Mouse (Mus musculus) embryonic facial prominence, embryonic 15.5 days (tissue): ENCODE measurements around the gene Pdzrn3. TPM values are rescaled to one million over a fixed set of nuclear protein-coding genes. Genes with fewer than 3 reads are reported as not detected.
A peak's percentile ranks its signal among the peaks of the same experiment; 100 is the strongest.

ENCODE experiments used
- ATAC-seq: fragments of 200-750 bp; cut with Nextera tagmentation; 2 replicates; pipeline ENCODE4 v1.8.0; 2017; ENCODE audit warnings: low read depth, moderate TSS enrichment; ENCODE audit not compliant: insufficient number of reproducible peaks, low FRiP score, low TSS enrichment
- H3K27ac ChIP-seq: fragments of 300-500 bp; sonication (generic); replicated peaks from 2 replicates; pipeline ENCODE4 v1.5.1; 2015; ENCODE audit warnings: mild to moderate bottlenecking, inconsistent platforms
- H3K27me3 ChIP-seq: fragments of 300-500 bp; sonication (generic); 2 replicates; pipeline ENCODE4 v1.6.1; 2015; ENCODE audit warnings: inconsistent platforms
- H3K36me3 ChIP-seq: fragments of 300-500 bp; sonication (generic); 2 replicates; pipeline ENCODE4 v1.6.1; 2015; ENCODE audit warnings: mild to moderate bottlenecking, inconsistent platforms
- H3K4me1 ChIP-seq: fragments of 300-500 bp; sonication (generic); 2 replicates; pipeline ENCODE4 v1.6.1; 2015; ENCODE audit warnings: inconsistent platforms
- H3K4me2 ChIP-seq: fragments of 300-500 bp; sonication (generic); replicated peaks from 2 replicates; pipeline ENCODE4 v1.6.1; 2015; ENCODE audit warnings: mild to moderate bottlenecking, inconsistent platforms
- H3K4me3 ChIP-seq: fragments of 300-500 bp; sonication (generic); replicated peaks from 2 replicates; pipeline ENCODE4 v1.5.1; 2015; ENCODE audit warnings: mild to moderate bottlenecking, inconsistent platforms
- H3K9ac ChIP-seq: fragments of 300-500 bp; sonication (generic); 2 replicates; pipeline ENCODE4 v1.6.1; 2015; ENCODE audit warnings: inconsistent platforms
- H3K9me3 ChIP-seq: fragments of 300-500 bp; sonication (generic); replicated peaks from 2 replicates; pipeline ENCODE4 v1.6.1; 2016; ENCODE audit warnings: inconsistent platforms
- WGBS: fragments of 180-500 bp; shearing (Covaris S2); methylation state at CpG from one replicate; pipeline ENCODE4 v1.1.7; 2015; 5-methylcytosine and 5-hydroxymethylcytosine counted together
- polyA plus RNA-seq: library from polyadenylated mRNA; unstranded; fragments of >200 nt; fragmentation: Nextera tagmentation; extraction: Ambion mirVana; gene quantifications from 2 replicates; pipeline ENCODE4 v1.2.1, GENCODE M21; 2015

Gene Pdzrn3
- polyA plus RNA-seq, 1 experiment from 2014 or later, result 17.0 TPM

DNA sequence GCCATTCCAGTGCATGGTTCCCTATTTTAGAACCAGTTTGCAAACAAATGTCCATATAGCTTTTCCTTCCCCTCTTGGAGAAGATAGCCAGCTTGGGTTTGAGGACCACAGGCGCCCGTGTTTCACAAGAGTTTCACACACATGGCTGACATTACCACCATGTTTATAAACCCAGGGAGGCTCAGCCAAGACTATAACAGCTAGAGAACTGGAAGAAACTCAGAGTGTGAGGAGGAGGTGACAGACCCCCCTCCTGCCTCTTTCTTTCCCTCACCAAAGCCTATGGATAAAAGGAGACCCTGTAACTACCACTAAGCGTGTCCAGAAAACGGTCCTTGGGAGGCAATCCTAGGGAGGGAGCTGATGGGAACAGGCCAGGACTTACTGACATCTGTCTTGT, 159.5 kb downstream of the Pdzrn3 start:
- no peaks in the 10 kb centered on the region for H3K9me3 ChIP-seq
- 56% methylated on average over 4 of the region's 4 CpGs for WGBS
- ATAC-seq, result 0 out of 2 replicates have a peak, but pooled peaks have one; percentile 29
- no peaks in the 10 kb centered on the region for H3K36me3 ChIP-seq
- no peak overlapping the region for H3K4me3 ChIP-seq
- H3K9ac ChIP-seq, result no peak overlapping the region
- H3K4me1 ChIP-seq, result 0 out of 2 replicates have a peak, but pooled peaks cover 6% of the 10 kb centered on the region
- H3K4me2 ChIP-seq, result no peak overlapping the region
- H3K27me3 ChIP-seq, result no peaks in the 10 kb centered on the region
- 0 out of 2 replicates have a peak overlapping the region, but pooled peaks have one; percentile 6 for H3K27ac ChIP-seq

DNA sequence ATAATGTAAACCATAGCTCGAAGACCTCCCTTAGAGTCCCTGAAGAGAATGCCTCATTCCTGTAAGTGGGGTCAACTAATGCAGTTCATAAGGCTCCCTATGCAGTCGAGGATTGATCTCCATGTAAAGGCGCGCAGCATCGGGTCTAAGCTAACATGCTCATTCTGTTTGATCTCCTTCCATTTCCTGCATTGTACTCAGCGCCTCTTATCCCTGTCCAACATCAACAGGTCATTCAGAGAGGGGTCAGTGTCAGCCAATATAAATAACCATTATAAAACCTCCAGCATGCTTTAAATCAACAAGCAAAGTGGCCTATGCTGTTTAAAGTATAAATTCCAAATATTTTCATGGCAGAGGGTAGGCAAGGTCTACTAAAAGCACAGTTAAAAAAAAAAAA, 159.9 kb downstream of the Pdzrn3 start:
- Histone ChIP-seq H3K4me3 (no peak overlapping the region), H3K4me2 (no peak overlapping the region), H3K4me1 (0 out of 2 replicates have a peak, but pooled peaks cover 6% of the 10 kb centered on the region), H3K27ac (no peak overlapping the region), H3K27me3 (no peaks in the 10 kb centered on the region), H3K9me3 (no peaks in the 10 kb centered on the region), H3K36me3 (no peaks in the 10 kb centered on the region), H3K9ac (no peak overlapping the region)
- 68% methylated on average over 6 of the region's 6 CpGs for WGBS
- no peak for ATAC-seq

DNA sequence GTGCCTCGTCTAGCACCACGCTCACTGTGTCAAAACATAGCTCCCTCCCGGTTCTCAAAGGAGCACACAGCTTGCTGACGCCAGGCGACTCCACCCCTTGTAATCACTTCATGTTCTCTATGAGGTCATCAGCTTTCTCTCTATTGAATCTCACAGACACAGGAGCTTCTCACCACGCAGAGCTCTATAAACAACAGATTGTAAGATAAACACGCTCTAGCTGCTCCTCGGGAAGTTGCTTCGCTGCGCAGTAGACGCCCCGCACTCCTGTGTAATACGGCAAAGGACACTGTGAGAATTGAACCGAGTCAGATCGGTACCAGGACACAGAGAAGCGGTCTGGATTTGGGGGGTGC, 162.3 kb downstream of the Pdzrn3 start:
- no peak for ATAC-seq
- no peak overlapping the region for H3K9ac ChIP-seq
- no peak overlapping the region for H3K27ac ChIP-seq
- H3K27me3 ChIP-seq, result no peaks in the 10 kb centered on the region
- no peaks in the 10 kb centered on the region for H3K36me3 ChIP-seq
- WGBS, result 68% methylated on average over 16 of the region's 16 CpGs
- no peak overlapping the region for H3K4me2 ChIP-seq
- no peaks in the 10 kb centered on the region for H3K9me3 ChIP-seq
- no peak overlapping the region for H3K4me3 ChIP-seq
- H3K4me1 ChIP-seq, result 0 out of 2 replicates have a peak, but pooled peaks cover 14% of the 10 kb centered on the region

- H3K27me3 ChIP-seq, result no peaks in the 10 kb centered on the region
- H3K4me3 ChIP-seq, result no peak overlapping the region
- H3K4me1 ChIP-seq, result 0 out of 2 replicates have a peak, but pooled peaks cover 14% of the 10 kb centered on the region
- WGBS, result 79% methylated on average over 8 of the region's 8 CpGs
- ATAC-seq, result 0 out of 2 replicates have a peak, but pooled peaks have one; percentile 43
- H3K4me2 ChIP-seq, result no peak overlapping the region
- H3K9me3 ChIP-seq, result no peaks in the 10 kb centered on the region
- H3K27ac ChIP-seq, result no peak overlapping the region
- H3K9ac ChIP-seq, result no peak overlapping the region
- no peaks in the 10 kb centered on the region for H3K36me3 ChIP-seq
Observed at GRCm38 (mm10) chr6:101214734-101215435, 162.8 kb downstream of the Pdzrn3 start.

DNA sequence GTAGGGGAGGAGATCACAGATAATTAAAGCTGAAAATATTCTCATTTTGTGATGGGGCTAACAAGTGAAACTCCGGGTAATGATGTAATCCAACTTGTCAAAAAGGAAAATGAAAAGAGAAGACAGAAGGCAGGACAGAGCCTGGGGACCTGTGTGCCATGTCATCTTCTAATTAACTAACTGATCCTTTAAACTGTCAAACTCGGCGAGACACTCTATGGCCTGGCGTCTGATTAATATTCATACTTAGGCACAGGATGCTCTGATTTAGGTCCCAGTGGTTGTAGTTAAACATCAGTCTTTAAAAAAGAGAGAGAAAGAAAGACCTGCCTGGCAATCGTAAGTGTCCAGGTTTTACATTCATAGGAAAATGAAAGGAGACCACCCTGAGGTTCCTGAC, 164.6 kb downstream of the Pdzrn3 start:
- WGBS, result 71% methylated on average over 5 of the region's 5 CpGs
- H3K9me3 ChIP-seq, result no peaks in the 10 kb centered on the region
- no peak for ATAC-seq
- no peaks in the 10 kb centered on the region for H3K36me3 ChIP-seq
- H3K27me3 ChIP-seq, result no peaks in the 10 kb centered on the region
- no peak overlapping the region for H3K9ac ChIP-seq
- no peak overlapping the region for H3K4me2 ChIP-seq
- H3K27ac ChIP-seq, result no peak overlapping the region
- 0 out of 2 replicates have a peak, but pooled peaks cover 14% of the 10 kb centered on the region for H3K4me1 ChIP-seq
- no peak overlapping the region for H3K4me3 ChIP-seq

DNA sequence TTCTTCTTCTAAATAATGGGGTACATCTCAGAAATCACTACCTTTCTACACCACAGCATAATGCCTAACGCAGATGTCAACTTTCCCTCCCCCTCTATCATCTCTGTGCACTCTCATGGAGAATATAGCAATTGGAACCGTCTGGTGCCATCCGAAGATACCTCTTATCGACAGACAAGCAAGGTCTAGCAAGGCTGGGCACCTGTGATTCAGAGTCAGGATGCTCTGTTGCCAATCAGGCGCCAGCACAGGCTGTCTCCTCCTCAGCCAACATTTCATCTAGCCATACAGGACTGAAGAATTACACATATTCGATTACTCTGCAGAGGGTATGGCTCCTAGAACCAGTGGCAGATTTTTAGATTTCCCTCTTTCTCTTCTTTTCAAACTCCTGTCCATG, 165.6 kb downstream of the Pdzrn3 start:
- no peaks in the 10 kb centered on the region for H3K36me3 ChIP-seq
- no peak overlapping the region for H3K4me2 ChIP-seq
- no peak overlapping the region for H3K4me3 ChIP-seq
- H3K9ac ChIP-seq, result no peak overlapping the region
- H3K27ac ChIP-seq, result no peak overlapping the region
- no peaks in the 10 kb centered on the region for H3K27me3 ChIP-seq
- H3K4me1 ChIP-seq, result 0 out of 2 replicates have a peak, but pooled peaks cover 14% of the 10 kb centered on the region
- no peak for ATAC-seq
- no peaks in the 10 kb centered on the region for H3K9me3 ChIP-seq
- WGBS, result 82% methylated on average over 6 of the region's 6 CpGs

DNA sequence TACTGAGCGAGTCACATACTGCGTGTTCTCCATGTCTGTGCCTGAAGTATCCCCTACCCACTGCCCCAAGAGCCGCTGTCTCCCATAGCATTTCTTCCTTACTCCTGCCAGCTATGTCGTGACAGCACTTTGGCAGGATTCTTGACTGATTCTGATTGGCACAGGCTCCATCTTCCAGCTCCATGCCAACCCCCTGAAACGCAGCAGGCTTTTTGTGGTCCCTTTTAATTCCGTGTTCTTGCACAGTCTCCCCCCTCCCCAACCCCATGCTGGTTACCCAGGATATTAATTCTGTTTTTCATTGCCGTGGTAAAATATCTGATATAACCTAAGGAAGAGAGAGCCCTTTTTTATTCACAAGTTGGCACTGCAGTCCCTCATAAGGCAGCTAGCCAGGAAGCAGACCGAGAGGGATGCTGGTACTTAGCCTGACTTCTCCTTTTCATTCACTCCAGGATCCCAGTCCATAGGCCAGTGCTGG, 166.3 kb downstream of the Pdzrn3 start:
- 72% methylated on average over 8 of the region's 8 CpGs for WGBS

GRCm38 (mm10) chr6:101198943-101199298, 178.8 kb downstream of the Pdzrn3 start:
- Histone ChIP-seq H3K27ac (peak overlapping the region; percentile 51), H3K4me2 (peak overlapping the region; percentile 50), H3K4me3 (peak overlapping the region; percentile 33), H3K9ac (peak overlapping the region; percentile 9; the same call in 1 of the 2 replicates), H3K36me3 (no peaks in the 10 kb centered on the region), H3K4me1 (peaks cover 17% of the 10 kb centered on the region), H3K9me3 (no peaks in the 10 kb centered on the region), H3K27me3 (no peaks in the 10 kb centered on the region)
- WGBS, result 11% methylated on average over 8 of the region's 8 CpGs
- no peak for ATAC-seq

More for the DNA sequence above, 166.3 kb downstream of the Pdzrn3 start:
- 0 out of 2 replicates have a peak, but pooled peaks cover 14% of the 10 kb centered on the region for H3K4me1 ChIP-seq
- H3K4me3 ChIP-seq, result no peak overlapping the region
- ATAC-seq, result no peak
- H3K9ac ChIP-seq, result no peak overlapping the region
- no peaks in the 10 kb centered on the region for H3K27me3 ChIP-seq
- no peaks in the 10 kb centered on the region for H3K36me3 ChIP-seq
- no peaks in the 10 kb centered on the region for H3K9me3 ChIP-seq
- no peak overlapping the region for H3K4me2 ChIP-seq
- H3K27ac ChIP-seq, result 0 out of 2 replicates have a peak overlapping the region, but pooled peaks have one; percentile 51

GRCm38 (mm10) chr6:101198284-101198942, 179.3 kb downstream of the Pdzrn3 start:
- no peak for ATAC-seq
- H3K9me3 ChIP-seq, result no peaks in the 10 kb centered on the region
- H3K4me1 ChIP-seq, result peaks cover 17% of the 10 kb centered on the region
- no peaks in the 10 kb centered on the region for H3K36me3 ChIP-seq
- H3K27me3 ChIP-seq, result no peaks in the 10 kb centered on the region
- 6% methylated on average over 24 of the region's 24 CpGs for WGBS
- peak overlapping the region; percentile 50 for H3K4me2 ChIP-seq
- H3K4me3 ChIP-seq, result peak overlapping the region; percentile 33
- H3K27ac ChIP-seq, result peak overlapping the region; percentile 51
- H3K9ac ChIP-seq, result peak overlapping the region; percentile 9; the same call in 1 of the 2 replicates

GRCm38 (mm10) chr6:101197642-101198041, 180.1 kb downstream of the Pdzrn3 start:
- H3K27me3 ChIP-seq, result no peaks in the 10 kb centered on the region
- 11% methylated on average over 5 of the region's 5 CpGs for WGBS
- H3K4me3 ChIP-seq, result no peak overlapping the region
- H3K9ac ChIP-seq, result no peak overlapping the region
- H3K36me3 ChIP-seq, result no peaks in the 10 kb centered on the region
- peaks cover 17% of the 10 kb centered on the region for H3K4me1 ChIP-seq
- ATAC-seq, result no peak
- no peak overlapping the region for H3K27ac ChIP-seq
- no peak overlapping the region; the same call in 1 of the 2 replicates for H3K4me2 ChIP-seq
- H3K9me3 ChIP-seq, result no peaks in the 10 kb centered on the region

DNA sequence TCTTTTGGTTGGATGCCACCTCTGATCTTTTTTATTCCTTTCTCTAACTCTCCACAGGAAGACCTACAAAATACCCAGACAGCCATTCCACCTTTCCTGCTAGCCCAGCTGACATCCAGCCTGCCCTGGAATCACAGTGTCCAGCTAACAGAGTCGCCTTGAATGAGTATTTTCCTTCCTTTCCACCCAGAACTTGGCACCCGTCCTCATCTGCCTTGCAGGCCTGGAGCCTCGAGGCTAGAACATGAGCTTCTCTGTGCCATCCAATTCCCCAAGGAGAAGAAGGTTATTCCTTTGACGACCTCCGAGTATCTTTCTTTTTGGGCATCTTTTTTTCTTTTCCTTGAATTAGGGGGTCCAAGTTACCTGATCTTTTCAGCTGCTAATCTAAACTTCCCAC, 181.8 kb downstream of the Pdzrn3 start:
- Histone ChIP-seq H3K4me2 (no peak overlapping the region), H3K9me3 (no peaks in the 10 kb centered on the region), H3K9ac (no peak overlapping the region), H3K4me3 (no peak overlapping the region), H3K27me3 (no peaks in the 10 kb centered on the region), H3K36me3 (0 out of 2 replicates have a peak, but pooled peaks cover 3% of the 10 kb centered on the region), H3K4me1 (peaks cover 17% of the 10 kb centered on the region), H3K27ac (no peak overlapping the region)
- WGBS, result 44% methylated on average over 5 of the region's 5 CpGs
- ATAC-seq, result no peak
